Mouse (Mus musculus): Measurements from ENCODE around the gene Frat2. TPM values are rescaled to one million over a fixed set of nuclear protein-coding genes. Genes with fewer than 3 reads are reported as not detected.
A peak's percentile ranks its signal among the peaks of the same experiment; 100 is the strongest.

Frat2 gene
- total and polyA plus RNA-seq, 3 experiments, result 55.6 to 110 TPM; not detected in 1

DNA sequence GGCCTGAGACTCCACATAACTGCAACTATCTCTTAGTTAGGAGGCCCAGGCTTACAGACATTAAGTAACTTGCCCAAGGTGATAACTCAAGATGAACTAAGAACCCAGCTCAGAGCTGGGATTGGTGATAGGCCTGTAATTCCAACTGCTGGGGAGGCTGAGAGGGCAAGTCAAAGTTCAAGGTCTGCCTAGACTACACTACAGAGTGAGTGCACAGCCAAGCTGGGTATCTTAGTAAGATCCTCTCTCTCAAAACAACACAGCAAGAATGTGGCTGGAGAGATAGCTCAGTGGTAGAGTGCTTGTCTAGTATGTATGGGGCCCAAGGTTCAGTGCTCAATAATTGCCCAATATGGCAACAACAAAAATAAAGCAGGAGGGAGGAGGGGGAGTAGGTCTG is 40.3 kb upstream of the Frat2 start:
- Histone ChIP-seq H3K4me3 (ENCODE audit: control insufficient read depth in 1 of 2, insufficient read depth in 1 of 2, low read depth in 2 of 2, low read length in 2 of 2) (no peak overlapping the region), H3K4me1 (ENCODE audit: control insufficient read depth in 1 of 2, insufficient read depth in 2 of 2, low read length in 2 of 2) (peaks cover 0 to 4% of the 10 kb centered on the region in 2 experiments; a peak in 2 of 4 replicates)

DNA sequence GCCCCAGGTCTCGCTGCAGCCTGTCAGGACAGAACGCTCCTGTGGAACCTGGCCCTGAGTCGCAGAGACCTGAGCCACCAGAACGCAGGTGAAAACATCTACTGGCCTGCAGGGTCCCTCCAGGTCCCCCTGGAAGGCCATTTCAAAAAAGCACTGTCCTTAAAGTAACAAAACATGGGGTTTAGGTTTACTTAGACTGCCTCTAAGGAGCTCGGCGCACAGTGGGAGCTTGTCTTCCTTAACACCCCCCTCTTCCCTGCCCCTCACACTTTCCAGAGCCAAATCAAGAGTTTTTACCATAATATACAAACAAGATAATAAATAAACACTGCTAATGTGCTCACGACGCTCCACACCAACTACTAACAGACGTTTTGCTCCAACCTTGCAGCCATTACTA is 36.0 kb upstream of the Frat2 start:
- no peaks in the 10 kb centered on the region for H3K27me3 ChIP-seq (ENCODE audit: control insufficient read depth in 1 of 2, insufficient read depth in 2 of 2, low read length in 2 of 2)
- no peak overlapping the region for H3K9ac ChIP-seq (ENCODE audit: control insufficient read depth, low read depth, low read length, poor library complexity, severe bottlenecking)
- H3K9me3 ChIP-seq (replicated peaks; ENCODE audit: insufficient read depth, low read length), result no peaks in the 10 kb centered on the region
- H3K36me3 ChIP-seq (ENCODE audit: control insufficient read depth in 1 of 2, insufficient read depth in 2 of 2, low read length in 2 of 2), result peaks cover 6 to 28% of the 10 kb centered on the region in 2 experiments
- no peaks in the 10 kb centered on the region for H3K79me2 ChIP-seq (ENCODE audit: control insufficient read depth, insufficient read depth, low read length, poor library complexity)
- peak; percentile 91 for TF ChIP-seq ZKSCAN1 (IDR thresholded peaks at IDR 0.05; ENCODE audit: low read depth, low read length)
- TF ChIP-seq POLR2AphosphoS2 (IDR thresholded peaks at IDR 0.05; ENCODE audit: low read length), result no peak
- H3K4me1 ChIP-seq (ENCODE audit: control insufficient read depth in 1 of 2, insufficient read depth in 2 of 2, low read length in 2 of 2), result peaks cover 0 to 4% of the 10 kb centered on the region in 2 experiments; a peak in 2 of 4 replicates
- H3K4me3 ChIP-seq (ENCODE audit: control insufficient read depth in 1 of 2, insufficient read depth in 1 of 2, low read depth in 2 of 2, low read length in 2 of 2), result no peak overlapping the region
- H3K27ac ChIP-seq (ENCODE audit: control insufficient read depth, low read depth, low read length), result no peak overlapping the region
- DNase-seq (ENCODE audit: low read depth, low spot score), result no peak

More for the DNA sequence above, 40.3 kb upstream of the Frat2 start:
- no peaks in the 10 kb centered on the region for H3K27me3 ChIP-seq (ENCODE audit: control insufficient read depth in 1 of 2, insufficient read depth in 2 of 2, low read length in 2 of 2)
- no peak overlapping the region for H3K9ac ChIP-seq (ENCODE audit: control insufficient read depth, low read depth, low read length, poor library complexity, severe bottlenecking)
- H3K9me3 ChIP-seq (replicated peaks; ENCODE audit: insufficient read depth, low read length), result no peaks in the 10 kb centered on the region
- TF ChIP-seq SIN3A (IDR thresholded peaks at IDR 0.05; ENCODE audit: low read length), result peak; percentile 59; the same call in 1 of the 2 replicates
- TF ChIP-seq TCF12 (IDR thresholded peaks at IDR 0.05; ENCODE audit: low read depth, low read length), result peak; percentile 82
- no peak for TF ChIP-seq GABPA (IDR thresholded peaks at IDR 0.05; ENCODE audit: low read depth, low read length)
- no peak for TF ChIP-seq RCOR1 (IDR thresholded peaks at IDR 0.05; ENCODE audit: low read depth, low read length)
- TF ChIP-seq POLR2A (IDR thresholded peaks at IDR 0.05; ENCODE audit: control insufficient read depth in 1 of 2, insufficient read depth in 1 of 2, low read depth in 1 of 2, low read length in 2 of 2, poor library complexity in 1 of 2), result no peak
- peak; percentile 83 for TF ChIP-seq TAL1 (IDR thresholded peaks at IDR 0.05; ENCODE audit: low read length)
- peak; percentile 86; a peak in 3 of 4 replicates for TF ChIP-seq EP300 (IDR thresholded peaks at IDR 0.05; ENCODE audit: low read depth in 1 of 2, low read length in 2 of 2)
- TF ChIP-seq USF1 (IDR thresholded peaks at IDR 0.05; ENCODE audit: low read depth, low read length), result 0 out of 2 replicates have a peak, but pooled peaks have one; percentile 9
- TF ChIP-seq SMC3 (IDR thresholded peaks at IDR 0.05; ENCODE audit: low read depth, low read length), result no peak
- TF ChIP-seq MYB (IDR thresholded peaks at IDR 0.05; ENCODE audit: low read depth, low read length), result no peak
- TF ChIP-seq MXI1 (IDR thresholded peaks at IDR 0.05; ENCODE audit: low read depth, low read length), result peak; percentile 37; the same call in 1 of the 2 replicates
- TF ChIP-seq ETS1 (IDR thresholded peaks at IDR 0.05; ENCODE audit: low read depth, low read length), result peak; percentile 65
- no peak for TF ChIP-seq CHD2 (IDR thresholded peaks at IDR 0.05; ENCODE audit: low read length)
- no peak for TF ChIP-seq E2F4 (IDR thresholded peaks at IDR 0.05; ENCODE audit: borderline replicate concordance, low read depth, low read length)
- TF ChIP-seq GATA1 (IDR thresholded peaks at IDR 0.05; ENCODE audit: low read depth, low read length), result peak; percentile 83
- H3K36me3 ChIP-seq (ENCODE audit: control insufficient read depth in 1 of 2, insufficient read depth in 2 of 2, low read length in 2 of 2), result peaks cover 7 to 25% of the 10 kb centered on the region in 2 experiments
- H3K27ac ChIP-seq (ENCODE audit: control insufficient read depth, low read depth, low read length), result peak overlapping the region; percentile 11; the same call in 1 of the 2 replicates
- DNase-seq (ENCODE audit: low read depth, low spot score), result peak; percentile 61
- no peaks in the 10 kb centered on the region; the same call in none of the 2 replicates for H3K79me2 ChIP-seq (ENCODE audit: control insufficient read depth, insufficient read depth, low read length, poor library complexity)

Measured in MEL (cell line).